Mouse (Mus musculus) gastrocnemius, postnatal 10 days (tissue): Measurements from ENCODE around the gene Nlgn1. TPM values are rescaled to one million over a fixed set of nuclear protein-coding genes. Genes with fewer than 3 reads are reported as not detected.

Source experiments
- DNase-seq: peaks from one replicate; pipeline ENCODE4 v3.0.0; 2021; ENCODE audit warnings: mixed read lengths
- long read RNA-seq, 2 experiments: library from polyadenylated mRNA; stranded (forward); transcript quantifications; one replicate each; pipeline ENCODE4 v2.0.0; 2021
- total RNA-seq, 2 experiments: library from RNA; stranded (reverse); gene quantifications; 2 replicates each; pipeline ENCODE4 v1.2.3; 2021

The Nlgn1 gene
- total RNA-seq: 1 to 10 TPM; 1.2 to 1.5 TPM
- long read RNA-seq, experiment 1: 0 reads
- long read RNA-seq, experiment 2: 0 reads

DNA sequence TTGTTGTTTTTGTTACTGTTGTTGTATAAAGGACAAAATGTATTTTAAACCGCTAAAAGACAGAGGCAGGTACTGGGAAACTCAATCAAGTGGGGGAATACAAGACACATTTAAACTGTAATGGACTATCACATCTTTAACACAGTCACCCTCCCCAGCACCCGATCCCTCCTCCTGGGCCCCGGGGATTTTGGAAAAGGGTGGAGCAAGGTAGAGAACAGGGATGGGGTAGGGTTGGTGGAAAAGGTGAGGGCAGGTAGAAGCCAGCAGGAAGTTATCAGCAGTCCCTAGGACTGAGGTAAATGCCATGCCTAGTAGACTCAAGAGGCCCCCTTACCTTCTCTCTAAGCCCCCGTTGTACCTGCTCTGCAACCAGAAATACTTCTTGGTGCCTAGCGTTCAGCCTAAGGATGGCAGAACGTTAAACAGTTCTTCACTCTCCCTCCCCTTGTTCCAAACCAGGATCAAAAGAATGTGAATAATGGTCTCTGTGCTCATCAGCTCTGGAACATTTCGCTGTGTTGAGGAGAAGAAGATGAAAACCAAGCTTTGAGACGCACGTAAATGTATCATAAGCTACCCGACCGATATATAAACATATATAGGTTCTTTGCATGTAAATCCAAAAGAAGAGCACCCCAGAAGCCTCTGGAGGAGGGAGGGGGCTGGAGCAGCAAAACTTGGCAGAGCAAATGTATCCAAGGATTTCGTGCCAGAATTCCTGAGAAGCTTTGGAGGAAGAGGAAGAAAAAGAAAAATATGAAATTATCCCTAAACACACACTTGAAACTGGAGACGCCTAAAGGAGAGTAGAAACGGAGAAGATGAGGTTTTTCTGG, at the start of gene Nlgn1:
Gene Nlgn1, minus strand, starts transcription at position 61 of the 839 bp plus-strand sequence.
- no peak for DNase-seq

- no peak for DNase-seq
Observed at GRCm38 (mm10) chr3:26378272-26378671, 46.0 kb upstream of the Nlgn1 start.

- DNase-seq: no peak
Observed at GRCm38 (mm10) chr3:26355082-26355481, 22.8 kb upstream of the Nlgn1 start.

- no peak for DNase-seq
Observed at GRCm38 (mm10) chr3:26354483-26355030, 22.3 kb upstream of the Nlgn1 start.

DNA sequence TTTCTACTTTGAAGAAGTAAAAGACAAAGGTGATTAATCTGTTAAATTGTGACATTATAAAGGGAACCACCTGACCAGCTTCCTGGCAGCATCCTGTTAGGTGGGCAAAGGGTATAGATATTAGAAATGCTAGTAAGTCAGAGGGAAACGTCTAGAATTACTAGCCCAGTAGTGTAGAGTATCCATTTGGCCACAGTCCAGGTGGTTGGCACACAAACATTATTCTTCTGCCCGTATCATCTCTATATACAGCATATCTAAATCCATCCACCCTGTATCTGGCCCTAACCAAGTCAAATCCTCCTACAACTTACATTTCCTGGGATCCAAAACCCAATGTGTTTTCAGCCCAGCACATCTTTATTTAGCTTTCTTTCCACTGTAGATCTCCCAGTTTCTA, 5.2 kb upstream of the Nlgn1 start:
- DNase-seq: no peak

GRCm38 (mm10) chr3:26333239-26333811, 1.1 kb upstream of the Nlgn1 start:
- peak; percentile 5 for DNase-seq

DNA sequence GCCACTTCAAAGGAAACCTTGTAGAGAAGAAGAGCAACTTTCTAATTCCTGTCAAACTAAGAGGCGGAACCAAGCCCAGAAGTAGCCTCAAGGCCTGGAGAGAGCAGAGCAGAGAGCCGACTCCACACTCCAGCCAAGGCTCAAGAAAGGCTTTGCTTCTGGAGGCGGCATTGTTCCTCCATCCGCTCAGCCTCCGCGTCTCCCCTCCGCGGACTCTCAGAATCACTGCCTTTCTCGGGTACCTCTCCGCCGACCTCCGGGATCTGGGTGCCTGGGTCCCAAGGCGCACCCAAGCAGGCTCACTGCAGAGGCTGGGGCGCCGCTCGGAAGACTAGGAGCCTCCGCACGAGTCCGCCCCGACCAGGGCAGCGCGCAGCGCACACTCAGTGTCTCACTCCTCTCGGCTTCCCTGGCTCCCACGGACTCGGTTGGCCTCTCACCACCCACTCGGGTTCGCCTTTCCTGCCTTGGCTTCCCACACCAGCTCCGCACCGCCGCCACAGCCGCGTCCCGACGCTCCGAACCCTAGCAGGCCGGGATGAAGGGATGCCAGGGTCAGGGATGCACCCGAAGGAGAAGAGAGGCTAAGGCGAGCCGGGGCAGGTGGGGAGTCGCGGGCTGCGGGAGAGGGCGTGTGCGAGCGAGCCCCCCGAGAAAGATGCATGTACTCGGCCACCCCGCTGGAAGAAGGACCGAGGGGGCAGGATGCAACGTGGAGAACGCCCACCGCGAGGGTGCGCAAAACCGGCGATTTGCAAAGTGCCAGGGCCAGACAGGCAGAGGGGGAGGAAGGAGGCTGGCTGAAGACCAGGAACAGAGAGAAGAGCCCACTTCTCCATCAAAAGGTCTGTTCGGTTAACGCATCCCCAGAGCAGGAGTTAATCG, 841 bp downstream of the Nlgn1 start:
- peak; percentile 14 for DNase-seq

DNA sequence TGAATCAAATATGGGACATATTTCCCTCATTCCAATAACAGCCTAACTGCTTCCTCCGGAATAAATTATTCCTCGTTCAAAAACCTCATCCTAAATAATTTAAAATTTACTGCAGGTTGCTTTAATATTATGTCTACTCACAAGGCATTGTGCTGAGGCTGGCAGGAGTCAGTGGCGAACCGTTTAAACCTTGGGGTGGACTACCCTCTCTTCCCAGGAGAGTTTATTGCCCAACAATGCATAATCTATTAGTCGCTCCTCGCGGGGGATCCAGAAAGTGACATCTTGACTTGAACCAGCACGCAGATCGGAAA, 1.4 kb downstream of the Nlgn1 start:
- no peak for DNase-seq

GRCm38 (mm10) chr3:26330019-26330418, 2.2 kb downstream of the Nlgn1 start:
- DNase-seq: no peak

DNA sequence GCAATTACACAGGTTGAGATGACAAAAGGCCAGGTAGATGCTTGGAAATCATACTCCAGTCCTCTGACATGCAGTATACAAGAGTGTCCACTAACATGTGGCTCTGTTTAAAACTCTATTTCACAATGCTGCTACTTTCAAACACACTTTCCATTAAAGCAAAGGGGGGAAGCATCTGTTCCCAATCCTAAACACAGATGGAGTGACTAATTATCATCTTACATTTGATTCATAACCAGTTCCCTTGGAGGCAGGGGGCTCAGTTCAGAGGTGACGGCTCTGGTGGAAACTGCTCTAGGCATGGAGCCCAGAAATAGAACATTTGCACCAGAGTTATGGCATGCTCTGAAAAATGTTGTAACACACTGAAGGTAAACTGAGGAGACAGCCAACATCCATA, 7.8 kb downstream of the Nlgn1 start:
- no peak for DNase-seq

DNA sequence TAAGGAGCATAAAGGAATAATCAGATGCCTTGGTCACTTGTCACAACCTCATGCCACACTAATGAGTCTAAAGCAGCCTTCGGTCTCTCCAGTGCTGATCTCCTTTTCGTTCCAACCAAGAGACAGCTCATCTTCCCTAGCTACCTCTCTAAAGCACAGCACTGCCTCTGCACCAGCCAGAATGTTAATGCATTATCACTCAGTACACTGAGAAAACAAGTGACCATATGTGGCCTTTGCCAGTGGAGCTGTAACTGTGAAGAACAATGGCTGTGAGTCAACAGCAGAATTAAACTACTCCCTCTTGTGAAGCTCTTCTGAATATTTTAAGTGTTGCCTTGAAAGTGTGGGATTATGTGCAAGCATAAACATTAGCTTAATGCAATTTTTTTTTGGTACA, 14.9 kb downstream of the Nlgn1 start:
- DNase-seq: no peak

DNA sequence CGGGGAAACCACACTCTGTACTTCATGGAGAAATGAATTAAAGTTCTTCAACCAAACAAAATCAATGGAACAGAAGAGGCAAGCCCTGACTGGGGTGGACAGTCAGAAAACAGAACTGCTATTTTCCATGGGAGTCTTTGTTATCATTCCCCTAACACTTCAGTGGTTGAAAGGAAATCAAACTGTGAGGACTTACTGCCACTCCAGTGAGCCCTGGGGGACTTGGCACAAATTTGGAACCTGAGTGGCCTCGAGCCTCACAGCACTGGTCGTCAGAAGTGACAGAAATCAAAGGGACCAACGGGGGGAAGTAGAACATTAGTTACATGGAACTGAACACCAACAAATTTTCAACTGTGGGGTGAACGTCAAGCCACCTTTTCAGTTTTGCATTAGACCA, 34.4 kb downstream of the Nlgn1 start:
- no peak for DNase-seq

GRCm38 (mm10) chr3:26270894-26271795, 61.1 kb downstream of the Nlgn1 start:
- no peak for DNase-seq

DNA sequence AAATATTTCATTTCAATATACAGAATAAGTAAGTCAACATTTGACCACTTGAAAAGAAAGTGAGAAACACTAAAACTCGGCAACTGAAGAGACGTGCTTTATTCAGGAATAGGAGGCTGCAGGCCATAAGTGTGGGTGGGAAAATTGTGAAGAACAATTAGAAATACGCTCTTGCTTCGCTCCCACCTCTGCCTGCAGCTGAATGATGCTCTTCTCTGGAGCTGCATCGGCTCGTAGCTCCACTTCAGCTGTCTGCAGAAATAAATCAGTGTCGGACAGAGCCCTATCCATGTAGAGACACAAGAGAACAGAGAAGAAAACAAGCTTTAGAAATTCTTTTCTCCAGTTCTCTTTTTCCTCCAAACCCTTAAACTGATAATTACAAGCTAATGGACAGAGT, 85.7 kb downstream of the Nlgn1 start:
- DNase-seq: no peak

DNA sequence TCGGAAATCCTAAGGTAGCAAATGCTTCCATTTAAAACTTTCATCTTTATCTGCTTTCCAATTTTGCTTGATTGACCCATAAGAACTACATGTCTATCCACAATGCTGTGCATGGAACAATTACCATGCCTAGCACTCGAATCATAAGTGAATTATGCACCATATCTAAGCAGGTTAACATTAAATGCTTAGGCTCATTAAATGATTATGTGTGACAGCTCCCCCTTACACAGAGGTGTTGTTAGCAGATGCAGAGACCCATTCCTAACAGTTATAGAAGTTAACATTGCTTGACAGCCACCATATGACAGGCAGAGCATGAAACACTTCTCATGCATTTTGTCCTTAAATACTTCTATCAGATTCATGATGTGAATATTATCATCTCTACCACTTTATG, 89.0 kb downstream of the Nlgn1 start:
- DNase-seq: no peak

GRCm38 (mm10) chr3:26230006-26230405, 102.3 kb downstream of the Nlgn1 start:
- DNase-seq: no peak

GRCm38 (mm10) chr3:26228827-26229226, 103.4 kb downstream of the Nlgn1 start:
- DNase-seq: no peak

GRCm38 (mm10) chr3:26228172-26228781, 104.0 kb downstream of the Nlgn1 start:
- DNase-seq: no peak

DNA sequence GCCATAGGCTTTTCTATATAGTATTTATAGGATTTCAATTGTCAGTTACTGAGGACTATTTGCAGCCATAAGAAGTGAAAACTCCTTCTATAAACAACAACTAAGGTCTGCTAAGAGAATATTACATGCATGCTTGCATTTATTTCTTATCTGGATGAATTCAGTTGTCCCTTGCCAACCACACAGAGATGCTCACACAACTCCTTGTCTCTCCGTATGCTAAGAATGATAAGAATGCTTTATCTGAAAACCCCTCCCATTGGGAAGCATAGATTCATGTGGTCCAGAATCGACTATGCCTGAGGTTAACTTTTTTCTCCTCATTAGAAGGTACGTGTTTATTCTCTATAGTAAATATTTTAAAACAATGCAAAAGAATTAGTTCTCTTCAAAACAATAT, 108.8 kb downstream of the Nlgn1 start:
- DNase-seq: no peak

- no peak for DNase-seq
Observed at GRCm38 (mm10) chr3:26216231-26216630, 116.0 kb downstream of the Nlgn1 start.

DNA sequence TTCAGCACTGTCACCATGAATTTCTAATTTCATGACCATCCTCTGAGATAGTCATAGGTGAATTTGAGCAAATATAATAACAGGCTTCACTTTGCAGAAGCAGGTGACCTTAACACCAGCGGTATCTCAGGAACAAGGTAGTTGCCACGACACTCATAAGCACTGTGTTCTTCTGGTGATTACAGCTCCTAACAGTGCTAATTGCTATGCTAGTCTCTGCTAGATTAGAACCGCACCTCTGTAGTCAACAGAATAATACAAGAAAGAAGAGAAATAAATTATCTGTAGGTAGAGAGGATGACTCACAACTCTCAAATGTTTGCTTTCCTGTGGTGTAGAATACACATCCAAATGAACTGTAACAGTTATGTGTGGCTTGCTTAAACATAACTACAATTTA, 129.6 kb downstream of the Nlgn1 start:
- DNase-seq: no peak
